Mouse (Mus musculus): ENCODE results near the gene Mylpf. TPM values are rescaled to one million over a fixed set of nuclear protein-coding genes. Genes with fewer than 3 reads are reported as not detected.

Gene Mylpf
- total RNA-seq, 2 experiments from 2014 or later = 2.1 to 3.0 TPM

DNA sequence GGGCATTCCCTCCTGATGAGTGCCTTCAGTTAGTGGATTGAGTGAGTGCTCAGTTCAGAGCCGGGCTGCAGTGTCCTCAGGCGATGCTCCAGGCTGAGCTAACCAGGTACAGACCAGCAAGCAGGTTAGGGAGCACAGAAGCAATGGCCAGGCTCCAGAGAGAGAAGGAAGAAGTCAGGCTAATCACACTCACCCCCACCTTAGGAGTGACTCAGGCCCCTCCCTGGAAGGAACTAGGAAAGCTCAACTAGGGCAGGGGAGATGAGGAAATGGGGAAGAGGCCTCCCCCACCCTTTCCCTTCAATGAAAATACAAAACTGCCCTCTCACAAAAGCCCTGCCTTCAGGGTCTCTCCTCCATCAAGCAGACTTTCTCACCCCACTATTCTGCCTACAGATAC lies 2.1 kb upstream of the Mylpf start:
- no peak for DNase-seq (ENCODE audit: low spot score in 2 of 2)

DNA sequence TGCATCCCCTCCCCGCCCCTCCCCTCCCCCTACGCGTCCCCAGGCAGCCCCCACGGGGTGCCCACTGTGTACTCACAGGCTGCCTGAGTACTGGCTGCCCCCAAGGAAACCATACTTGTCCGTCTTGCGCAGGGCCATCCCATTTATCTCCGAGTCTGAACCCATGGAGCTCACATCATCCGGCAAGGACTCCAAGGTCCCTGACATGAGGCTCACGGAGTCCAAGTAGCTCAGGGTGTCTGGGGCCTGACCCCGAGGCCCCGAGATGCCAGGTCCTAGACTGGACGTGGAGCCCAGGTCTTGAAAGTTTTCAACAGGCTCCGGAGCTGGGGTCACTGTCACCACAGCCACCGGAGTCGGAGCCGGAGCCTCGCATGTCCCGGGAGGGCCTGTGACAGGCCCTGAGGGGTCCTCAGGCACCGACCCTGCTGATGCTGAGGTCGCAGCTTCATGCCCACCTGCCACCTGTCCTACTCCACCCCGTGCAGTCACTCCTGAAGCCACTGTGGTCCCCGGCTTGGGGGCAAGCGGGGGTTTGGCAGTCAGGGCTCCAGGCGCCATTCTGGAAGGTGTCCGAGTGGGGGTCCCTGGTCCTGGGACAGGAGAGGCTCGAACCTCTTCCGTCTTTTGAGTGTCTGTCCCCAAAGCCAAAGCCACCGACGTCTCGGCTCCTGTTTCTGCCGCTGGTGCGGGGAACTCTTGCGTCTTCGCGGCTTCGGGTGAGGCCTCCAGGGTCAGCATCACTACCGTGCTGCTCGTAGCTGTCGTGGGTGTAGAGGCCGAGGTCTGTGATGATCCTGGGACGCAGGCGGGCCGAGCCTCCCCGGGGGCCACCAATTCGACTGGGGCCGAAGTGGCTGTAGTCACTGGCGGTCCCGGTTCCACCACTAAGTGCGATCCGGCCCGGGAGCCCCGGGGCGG lies 1.1 kb upstream of the Mylpf start:
- DNase-seq (ENCODE audit: low spot score in 2 of 2) = peak in 1 of 2 experiments; percentile 30

DNA sequence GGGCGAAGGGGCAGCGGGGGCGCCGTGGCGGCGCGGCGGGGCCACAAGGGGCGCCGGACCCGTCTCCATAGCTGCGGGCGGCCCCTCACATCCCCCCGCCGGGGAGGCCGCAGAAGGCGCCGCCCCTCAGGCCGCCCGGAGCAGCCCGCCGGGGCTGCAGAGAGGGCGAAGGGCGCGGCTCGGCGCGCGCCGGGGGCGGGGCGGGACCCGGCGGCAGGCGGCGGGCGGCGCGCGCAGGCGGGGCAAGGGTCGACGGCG lies 466 bp upstream of the Mylpf start, which contains the start of gene Tbc1d10b:
Gene Tbc1d10b, minus strand, starts transcription at position 174 of the 258 bp plus-strand sequence.
- DNase-seq (ENCODE audit: low spot score in 2 of 2) = no peak

DNA sequence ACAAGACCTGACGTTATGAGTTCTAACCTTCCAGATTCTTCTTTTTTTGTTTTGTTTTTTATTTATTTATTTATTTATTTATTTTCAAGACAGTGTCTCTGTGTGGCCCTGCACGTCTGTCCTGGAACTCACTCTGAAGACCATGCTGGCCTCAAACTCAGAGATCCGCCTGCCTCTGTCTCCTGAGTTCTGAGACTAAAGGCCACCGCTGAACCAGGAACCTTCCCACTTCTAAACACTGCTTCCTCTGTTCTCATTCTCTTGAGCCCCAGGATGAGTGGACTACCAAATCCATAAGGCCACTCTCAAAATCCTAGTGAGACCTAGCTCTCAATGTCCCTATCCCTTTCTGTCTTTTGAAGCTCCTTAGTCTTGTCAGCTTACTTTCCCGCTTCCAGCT lies 1.2 kb downstream of the Mylpf start:
- DNase-seq (ENCODE audit: low spot score in 2 of 2) = no peak

DNA sequence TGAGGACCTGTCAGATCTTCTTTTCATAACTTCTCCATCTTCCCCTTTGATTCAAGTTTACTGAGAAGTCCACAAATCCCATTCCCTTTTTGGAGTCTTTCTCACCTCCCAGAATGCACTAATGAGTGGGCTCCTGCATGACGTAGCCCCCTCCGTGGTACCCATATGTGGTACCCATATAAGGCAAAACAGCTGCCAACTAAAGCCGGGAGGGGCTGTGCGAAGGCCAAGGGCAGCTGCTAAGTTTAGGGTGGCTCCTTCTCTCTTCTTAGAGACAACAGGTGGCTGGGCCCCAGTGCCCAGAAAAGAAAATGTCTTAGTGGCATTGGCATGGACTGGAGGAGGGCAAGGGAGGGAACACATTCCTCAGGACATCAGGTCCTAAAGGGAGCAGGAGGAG lies 1.6 kb downstream of the Mylpf start:
- DNase-seq (ENCODE audit: low spot score in 2 of 2) = no peak

DNA sequence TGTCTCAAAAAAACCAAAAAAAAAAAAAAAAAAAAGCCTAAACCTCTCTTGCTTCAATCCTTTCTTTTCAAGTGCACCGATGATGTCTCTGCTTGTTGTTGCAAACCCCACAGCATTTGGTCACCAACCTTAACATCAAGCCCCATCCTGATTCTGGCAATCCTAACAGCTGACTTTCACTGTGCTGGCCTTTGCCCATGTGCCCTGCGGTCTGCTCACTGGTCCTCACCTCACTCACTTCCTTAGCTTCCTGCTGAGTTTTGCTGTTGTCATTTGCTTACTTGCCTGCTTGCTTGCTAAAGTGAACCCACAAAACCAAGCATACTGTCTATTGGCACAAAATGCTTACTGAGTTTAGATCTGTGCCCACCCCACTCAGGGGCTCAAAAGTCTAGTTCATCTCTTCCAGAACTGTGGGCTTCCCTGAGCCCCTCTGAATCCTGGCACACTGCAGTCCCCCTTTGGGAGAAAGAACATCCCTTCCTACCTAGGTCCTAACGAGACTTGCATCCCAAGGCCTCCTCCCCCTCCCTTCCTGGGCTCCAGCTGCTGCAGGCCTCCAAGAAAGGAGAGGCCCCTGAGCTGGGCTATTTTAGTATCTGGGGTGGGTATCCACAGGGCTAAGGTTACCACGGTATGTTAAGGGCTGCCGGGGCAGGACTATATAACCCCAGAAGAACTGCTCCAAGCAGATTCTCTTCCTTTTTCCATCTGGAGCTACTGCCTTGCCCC lies 2.5 kb downstream of the Mylpf start:
- no peak for DNase-seq (ENCODE audit: low spot score in 2 of 2)

DNA sequence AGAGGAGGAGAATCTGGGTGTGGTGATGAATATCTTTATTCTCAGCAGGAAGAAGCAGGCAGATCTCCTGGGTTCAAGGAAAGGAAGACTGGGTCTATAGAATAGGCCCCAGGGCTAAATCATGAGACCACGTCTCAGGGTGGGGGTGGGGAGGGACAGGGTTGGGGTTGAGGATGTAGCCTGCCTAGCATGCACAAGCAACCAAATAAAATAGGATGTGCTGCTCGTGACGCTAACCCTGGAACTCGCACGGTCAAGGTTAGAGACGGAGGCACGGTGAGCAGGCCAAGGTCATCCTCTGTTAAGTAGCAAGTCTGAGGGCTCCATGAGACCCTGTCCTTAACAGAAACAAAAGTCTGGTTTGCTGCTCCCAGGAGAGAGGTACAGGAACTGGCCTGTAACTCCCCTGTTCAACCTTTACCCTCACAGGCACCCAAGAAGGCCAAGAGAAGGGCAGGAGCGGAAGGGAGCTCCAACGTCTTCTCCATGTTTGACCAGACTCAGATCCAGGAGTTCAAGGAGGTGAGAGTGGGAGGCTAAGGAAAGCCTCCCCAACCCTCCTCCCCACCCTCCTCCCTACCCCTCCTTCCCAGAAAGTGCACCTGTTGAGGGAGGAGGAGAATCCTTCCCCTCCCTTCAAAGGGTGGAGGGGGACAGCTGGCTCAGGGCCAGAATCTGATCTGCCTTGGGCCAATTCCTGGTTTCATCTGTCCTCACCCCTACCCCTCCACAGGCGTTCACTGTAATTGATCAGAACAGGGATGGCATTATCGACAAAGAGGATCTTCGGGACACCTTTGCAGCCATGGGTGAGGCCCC lies 4.0 kb downstream of the Mylpf start:
- no peak for DNase-seq (ENCODE audit: low spot score in 2 of 2)

DNA sequence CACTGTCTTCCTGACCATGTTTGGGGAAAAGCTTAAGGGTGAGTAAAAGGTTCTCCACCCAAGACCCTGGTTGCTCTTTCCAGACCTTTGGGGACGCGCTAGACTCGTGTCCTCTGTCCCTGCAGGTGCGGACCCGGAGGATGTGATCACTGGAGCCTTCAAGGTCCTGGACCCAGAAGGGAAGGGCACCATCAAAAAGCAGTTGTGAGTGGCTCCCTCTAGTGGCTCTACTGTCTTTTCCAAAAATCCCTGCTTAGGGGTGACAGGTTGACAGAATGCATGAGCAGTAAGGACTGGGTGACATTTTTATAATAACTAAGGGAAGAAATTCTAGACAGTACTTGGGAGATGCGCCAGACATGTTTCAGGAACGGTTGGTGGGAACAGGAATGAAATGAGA lies 4.8 kb downstream of the Mylpf start:
- peak in 1 of 2 experiments; percentile 46 for DNase-seq (ENCODE audit: low spot score in 2 of 2)

DNA sequence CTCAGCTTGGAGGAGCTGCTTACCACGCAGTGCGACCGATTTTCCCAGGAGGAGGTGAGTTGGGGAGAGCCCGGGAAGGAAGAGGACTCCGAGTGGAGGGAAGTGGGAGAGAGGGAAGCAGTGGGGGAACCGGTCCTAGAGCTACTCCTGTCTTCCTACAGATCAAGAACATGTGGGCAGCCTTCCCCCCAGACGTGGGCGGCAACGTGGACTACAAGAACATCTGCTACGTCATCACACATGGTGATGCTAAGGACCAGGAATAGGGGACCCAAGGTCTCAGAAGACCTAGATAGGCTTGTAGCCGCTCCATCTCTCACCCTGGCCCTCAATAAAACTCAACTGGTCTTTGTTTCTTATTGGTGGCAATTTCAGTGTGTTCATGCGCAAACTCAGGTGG lies 5.2 kb downstream of the Mylpf start:
- no peak for DNase-seq (ENCODE audit: low spot score in 2 of 2)

DNA sequence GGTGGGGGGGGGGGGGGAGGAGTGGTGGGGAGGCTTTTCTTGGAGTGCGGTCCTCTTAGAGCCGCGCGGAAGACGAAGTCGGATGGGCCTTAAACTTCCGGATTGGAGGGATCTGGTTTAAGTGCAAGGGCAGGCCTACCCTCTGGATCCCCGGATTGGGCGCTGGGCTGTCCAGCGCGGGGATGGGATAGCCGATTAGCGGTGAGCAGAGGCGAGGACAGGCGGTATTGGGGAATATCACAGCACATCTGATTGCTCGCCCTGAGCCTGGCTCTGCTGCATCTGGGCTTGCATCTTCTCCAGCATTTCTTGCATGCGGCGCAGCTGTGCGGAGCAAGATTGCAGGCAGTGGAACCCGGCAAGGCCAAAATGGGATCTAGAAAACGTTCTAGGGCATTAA lies 5.8 kb downstream of the Mylpf start:
- DNase-seq (ENCODE audit: low spot score in 2 of 2) = no peak

DNA sequence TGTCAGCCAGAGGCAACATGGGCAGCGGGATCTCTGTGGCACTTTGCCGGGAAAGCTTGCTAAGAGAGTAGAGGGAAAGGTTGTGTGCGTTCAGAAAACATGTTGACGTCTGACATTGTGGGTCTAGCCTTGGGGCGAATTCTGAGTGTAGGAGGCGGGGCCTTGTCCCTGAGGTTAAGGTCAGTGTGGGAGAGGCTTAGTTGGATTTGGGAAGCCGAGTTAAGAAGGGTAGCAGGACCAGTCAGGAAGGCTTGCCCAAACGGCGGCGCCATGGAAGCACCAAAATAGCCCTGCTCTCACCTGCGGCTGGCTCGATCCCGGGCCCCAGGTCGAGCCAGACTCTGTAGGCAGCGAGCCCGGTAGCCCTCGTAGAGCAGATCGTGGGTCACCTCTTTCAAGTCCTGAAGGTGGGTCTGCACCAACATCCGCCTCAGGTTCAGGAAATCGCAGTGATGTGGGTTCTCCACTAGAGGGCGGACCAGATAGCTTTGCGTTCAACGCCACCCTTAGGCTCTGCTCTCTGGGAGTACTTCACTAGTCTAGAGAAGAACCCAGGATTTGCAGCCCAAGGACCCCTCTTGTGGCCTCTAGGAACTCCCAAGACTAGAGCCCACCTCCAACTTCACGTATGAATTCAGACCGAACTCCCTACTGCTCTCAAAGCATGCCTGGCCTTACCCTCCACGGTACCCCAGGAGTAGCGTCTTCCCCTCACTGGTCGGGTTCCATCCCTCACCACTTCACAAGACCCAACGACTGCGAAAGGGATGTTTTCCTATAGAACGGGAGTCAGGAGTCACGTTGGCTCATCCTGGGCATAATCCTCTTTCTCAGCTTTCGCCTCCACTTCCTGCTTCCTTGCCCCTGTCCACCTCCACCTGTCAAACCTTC lies 6.5 kb downstream of the Mylpf start:
- DNase-seq (ENCODE audit: low spot score in 2 of 2) = peak; percentile 55 to 56

DNA sequence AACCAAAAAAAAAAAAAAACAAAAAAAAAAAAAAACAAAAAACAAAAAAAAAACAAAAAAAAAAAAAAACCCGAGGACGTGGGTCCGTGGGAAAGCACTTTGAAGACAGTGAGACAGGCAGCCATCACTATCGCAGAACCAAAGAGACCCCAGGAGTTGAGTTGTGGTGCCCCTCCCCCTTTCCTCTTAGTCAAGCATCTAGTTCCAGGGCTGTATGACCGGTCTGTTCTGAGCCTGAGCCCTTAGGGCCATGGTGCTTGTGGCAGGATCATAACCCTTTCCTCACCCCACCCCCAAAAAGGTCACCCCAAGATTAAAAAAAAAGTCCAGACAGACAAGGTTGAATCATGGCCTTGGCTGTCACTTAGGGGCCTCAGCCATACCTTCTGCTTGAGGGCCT lies 7.6 kb downstream of the Mylpf start:
- DNase-seq (ENCODE audit: low spot score in 2 of 2) = no peak

DNA sequence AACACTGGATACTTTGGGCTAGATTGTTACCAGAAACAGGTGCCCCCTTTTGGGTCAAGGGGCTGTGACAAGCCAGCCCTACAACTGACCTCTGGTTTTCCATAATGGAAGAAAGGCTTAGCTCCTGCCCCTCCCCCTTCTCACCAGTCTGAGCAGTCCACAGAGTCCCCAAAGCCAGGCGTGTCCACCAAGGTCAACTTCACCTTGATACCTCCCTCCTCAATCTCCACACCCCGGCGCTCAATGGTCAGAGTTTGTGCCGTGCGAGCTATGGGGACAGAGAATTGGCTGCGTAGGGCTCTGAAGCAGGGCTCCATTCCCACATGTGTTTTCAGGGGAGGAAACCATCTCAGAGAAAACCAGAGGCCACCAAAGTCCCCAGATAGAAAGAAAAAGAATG lies 8.8 kb downstream of the Mylpf start:
- no peak for DNase-seq (ENCODE audit: low spot score in 2 of 2)

DNA sequence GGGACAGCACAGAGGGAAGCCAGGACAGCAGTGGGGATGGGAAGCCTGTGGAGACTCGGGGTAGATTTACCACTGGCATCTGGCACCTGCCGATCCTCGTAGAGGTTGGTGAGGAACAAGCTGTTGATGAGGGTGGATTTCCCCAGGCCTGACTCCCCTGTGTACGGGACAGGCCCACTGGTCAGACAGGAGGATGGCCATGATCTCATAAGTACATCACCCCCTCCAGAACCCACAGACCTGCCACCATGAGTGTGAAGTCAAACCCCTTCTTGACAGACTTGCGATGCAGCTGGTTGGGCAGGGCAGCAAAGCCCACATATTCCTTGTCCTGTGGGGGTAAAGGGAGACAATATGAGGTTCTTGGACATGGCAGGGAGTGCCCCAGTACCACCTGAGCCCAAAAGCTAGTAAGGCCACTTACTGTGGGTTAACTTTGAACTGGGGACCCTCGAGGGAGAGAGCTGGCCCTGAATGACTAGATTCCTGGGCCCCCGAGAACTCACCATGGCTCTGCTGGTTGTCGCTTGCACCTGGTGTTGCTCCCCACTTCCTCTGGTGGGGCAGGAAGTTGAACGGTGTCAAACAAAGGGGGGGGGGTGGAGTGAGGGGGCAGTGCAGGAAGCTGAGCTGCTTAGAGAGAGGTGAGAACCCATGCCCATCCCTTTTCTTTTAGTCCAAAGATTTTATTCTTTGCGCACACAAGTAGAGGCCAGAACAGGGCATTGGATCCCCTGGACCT lies 9.4 kb downstream of the Mylpf start:
- no peak for DNase-seq (ENCODE audit: low spot score in 2 of 2)

DNA sequence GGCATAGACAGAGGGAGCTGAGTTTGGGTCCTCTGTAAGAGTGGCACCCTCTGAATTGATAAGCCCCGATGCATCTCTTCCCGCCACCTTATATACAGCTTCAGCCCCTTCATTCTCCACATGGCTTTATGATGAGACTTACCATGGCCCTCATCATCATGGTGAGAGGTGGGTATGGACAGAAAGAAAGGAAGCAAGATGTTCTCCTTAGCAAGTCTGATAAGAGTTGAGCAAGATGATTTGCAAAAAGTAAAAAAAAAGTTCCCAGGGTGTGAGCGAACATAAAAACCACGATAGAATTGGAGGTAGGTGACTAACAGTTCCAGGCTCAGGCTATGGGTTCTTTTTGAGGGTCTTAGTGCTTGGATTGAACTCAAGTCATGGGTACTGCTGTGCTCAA lies 10.0 kb downstream of the Mylpf start:
- no peak for DNase-seq (ENCODE audit: low spot score in 2 of 2)

DNA sequence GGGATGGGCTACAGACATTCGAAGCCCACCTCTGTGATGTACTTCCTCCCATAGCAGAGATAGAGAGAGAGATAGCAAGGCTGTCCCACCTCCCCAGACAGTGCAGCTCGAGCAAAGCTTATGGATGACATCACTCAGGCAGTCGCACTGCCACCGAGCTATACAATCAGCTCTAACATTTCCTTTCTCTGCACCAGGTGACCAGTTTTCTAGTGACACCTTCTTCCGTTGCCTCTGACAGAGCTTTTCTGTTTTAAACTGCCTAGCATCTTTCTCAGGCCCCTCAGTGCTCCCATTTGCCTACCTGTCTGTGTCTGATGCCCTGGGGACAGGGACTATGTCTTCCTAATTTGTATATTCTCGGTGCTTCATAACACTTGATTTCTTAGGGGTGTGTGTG lies 11.8 kb downstream of the Mylpf start:
- DNase-seq (ENCODE audit: low spot score in 2 of 2) = no peak

DNA sequence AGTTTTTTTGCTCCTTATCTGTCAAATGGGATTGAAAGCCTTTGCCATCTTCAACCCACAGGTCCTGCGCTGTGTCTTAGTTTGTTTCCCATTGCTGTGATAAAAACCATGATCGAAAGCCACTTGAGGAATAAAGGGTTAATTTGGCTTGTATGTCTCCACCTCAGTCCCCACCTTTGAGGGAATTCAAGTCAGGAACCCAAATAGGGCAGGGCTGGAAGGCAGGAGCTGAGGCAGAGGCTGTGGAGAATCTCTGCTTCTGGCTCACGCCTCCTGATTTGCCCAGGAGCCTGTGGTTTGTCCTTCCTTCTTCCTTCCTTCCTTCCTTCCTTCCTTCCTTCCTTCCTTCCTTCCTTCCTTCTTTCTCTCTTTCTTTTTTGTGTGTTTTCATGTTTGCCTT lies 14.4 kb downstream of the Mylpf start:
- no peak for DNase-seq (ENCODE audit: low spot score in 2 of 2)

DNA sequence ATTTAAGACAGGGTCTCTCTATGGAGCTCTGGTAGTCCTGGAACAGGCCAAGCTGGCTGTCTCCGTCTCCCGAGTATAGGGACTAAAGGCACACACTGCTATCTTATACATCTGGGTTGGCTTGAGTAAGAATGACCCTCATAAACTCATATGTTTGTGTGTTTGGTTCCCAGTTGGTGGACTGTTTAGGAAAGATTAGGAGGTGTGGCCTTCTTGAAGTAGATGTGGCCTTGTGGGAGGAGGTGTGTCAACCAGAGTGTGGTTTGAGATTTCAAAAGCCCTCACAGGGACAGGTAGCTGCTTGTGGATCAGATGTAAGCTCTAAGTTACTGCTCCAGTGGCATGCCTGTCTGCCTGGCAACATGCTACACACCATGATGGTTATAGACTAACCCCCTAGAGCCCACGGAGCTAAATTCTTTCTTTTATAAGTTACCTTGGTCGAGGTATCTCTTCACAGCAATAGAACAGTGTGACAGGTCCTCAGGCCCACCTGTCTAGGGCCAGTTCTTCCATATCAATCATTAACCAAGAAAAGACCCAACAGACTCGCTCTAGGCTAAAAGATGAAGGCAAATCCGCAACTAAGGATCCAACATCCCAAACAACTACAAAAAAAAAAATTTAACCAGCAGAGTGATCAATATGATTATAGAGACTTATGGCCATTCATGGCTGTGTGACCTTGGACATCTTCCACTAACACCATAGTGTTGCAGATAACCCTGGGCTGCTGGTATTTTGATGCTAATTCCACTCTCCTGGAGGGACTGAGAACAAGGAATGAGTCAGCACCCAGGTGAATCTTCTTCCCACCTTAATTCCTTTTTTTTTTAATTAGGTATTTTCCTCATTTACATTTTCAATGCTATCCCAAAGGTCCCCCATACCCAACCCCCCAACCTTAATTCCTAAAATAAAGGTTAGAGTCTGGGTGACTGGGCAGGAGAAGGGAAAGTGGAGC lies 15.1 kb downstream of the Mylpf start:
- DNase-seq (ENCODE audit: low spot score in 2 of 2) = no peak

DNA sequence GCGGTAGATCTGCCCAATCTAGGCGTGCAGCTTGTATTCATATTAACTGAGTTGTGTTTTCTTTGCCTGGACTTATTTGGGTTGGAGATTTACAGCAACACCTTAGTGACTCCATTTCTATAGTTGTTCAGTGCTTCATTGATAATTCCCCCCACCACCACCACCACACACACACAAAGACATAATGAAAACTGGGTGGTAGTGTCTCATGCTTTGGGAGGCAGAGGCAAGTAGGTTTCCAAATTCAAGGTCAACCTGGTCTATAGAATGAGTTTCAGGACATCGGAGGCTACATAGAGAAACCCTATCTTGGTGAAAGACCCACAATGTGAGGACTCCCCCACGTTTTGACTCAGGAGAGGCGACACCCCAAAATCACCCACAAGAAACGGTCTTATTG lies 15.9 kb downstream of the Mylpf start:
- DNase-seq (ENCODE audit: low spot score in 2 of 2) = no peak

All from left cerebral cortex, adult 18-20 months (tissue).